Mouse (Mus musculus) frontal cortex, postnatal 25 days (tissue): ENCODE results near the gene Eif4g1.

Experiments used
- DNase-seq, 2 experiments: peaks; one replicate each; pipeline ENCODE4 v3.0.0; 2022; ENCODE audit warnings: low spot score in 2 of 2

Gene Eif4g1

DNA sequence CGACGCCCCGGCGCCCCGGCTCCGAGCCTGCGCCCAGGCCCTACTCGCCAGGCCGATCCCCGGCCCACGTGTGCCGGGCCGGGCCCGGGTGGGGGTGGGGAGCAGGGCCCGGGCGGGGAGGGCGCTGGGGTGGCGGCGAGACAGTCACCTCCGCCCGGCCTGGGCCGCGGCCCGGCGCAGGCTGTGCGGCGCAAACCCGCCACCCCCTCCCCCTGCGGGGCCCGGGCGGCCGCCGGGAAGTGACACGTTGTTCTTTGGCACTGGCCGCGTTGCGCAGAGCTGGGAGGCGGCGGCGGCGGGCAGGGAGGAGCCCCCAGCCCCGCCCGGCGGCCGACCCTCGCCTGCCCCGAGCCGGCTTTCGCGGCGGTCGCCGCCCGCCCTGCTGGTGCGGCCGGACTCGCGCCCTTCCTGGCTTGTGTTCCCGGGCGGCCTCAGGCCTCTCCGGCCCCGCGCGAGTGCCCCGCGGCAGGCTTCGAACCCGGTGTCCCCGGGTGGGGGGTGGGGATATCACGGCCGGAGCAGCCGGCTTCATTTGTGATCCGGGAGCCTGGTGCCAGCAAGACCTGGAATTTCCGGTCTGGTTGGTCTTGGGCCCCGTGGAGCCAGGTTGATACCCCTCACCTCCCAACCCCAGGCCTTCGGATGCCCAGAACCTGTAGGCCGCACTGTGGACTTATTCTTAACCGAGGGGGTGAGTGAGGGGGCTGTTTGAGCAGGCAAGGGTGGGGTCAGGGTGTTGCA is 5.0 kb downstream of the Eif4g1 start:
- peak in 1 of 2 experiments; percentile 32 for DNase-seq

GRCm38 (mm10) chr16:20673706-20674303 is 5.7 kb downstream of the Eif4g1 start:
- no peak for DNase-seq

DNA sequence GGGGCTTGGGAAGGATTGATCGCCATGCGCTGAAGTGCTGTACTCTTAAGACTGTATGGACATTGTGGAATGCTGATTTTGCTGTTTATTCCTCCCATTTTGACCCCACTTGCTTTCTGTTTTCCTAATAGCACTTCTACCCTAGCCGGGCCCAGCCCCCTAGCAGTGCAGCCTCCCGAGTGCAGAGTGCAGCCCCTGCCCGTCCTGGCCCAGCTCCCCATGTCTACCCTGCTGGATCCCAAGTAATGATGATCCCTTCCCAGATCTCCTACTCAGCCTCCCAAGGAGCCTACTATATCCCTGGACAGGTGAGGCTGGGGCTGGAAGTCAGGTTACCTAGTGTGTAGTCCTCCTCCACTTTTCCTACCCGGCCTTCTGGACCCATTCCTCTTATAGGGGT is 7.1 kb downstream of the Eif4g1 start:
- DNase-seq = no peak

GRCm38 (mm10) chr16:20676702-20677101 is 8.6 kb downstream of the Eif4g1 start:
- no peak for DNase-seq

DNA sequence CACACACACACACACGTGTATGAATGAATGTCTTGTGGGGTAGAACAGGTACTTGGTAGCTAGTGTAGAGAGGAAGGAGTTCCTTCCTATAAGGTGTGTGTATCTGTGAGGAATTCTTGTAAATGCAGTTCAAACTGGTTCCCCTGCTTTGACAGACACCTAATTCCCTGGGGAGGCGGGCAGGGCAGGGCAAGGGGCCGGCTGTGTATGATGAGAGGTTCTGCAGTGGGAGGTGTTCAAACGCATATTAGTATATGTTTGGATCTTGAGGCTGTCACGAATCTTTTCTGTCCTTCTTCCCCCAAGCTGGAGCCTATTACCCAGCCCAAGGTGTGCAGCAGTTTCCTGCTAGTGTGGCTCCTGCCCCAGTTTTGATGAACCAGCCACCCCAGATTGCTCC is 9.3 kb downstream of the Eif4g1 start:
- DNase-seq = no peak

DNA sequence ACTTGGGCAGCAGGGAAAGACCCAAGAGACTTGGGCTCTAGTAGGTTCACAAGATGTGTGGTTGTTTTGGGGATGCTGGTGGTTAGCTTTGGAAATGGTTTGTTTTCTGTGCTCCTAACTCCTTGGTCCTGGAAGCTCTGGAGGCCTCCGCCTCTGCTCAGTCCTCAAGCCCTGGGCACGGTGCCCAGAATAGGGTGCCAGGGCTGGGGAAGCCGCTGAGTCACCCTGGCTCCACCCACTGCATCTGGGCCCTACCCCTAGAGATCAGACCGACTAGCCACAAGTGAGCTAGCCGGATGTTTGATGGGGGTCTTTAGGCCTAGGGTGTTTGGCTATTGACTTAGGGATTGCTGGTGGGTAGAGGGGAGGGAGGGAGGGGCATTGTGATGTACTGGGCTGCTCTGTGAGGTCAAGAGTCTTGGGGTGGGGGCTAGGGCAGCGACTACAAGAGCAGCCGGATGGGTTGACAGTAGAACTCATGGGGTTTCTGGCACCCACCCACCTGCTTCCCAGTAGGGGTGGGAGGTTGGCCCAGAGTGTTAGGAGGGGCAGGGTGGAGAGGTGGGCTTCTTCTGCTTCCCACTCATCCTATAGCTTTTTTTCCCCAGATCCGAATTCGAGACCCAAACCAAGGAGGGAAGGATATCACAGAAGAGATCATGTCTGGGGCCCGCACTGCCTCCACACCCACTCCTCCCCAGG is 10.0 kb downstream of the Eif4g1 start:
- DNase-seq = peak in 1 of 2 experiments; percentile 57

- DNase-seq = no peak
Observed at GRCm38 (mm10) chr16:20690774-20691173, 22.7 kb downstream of the Eif4g1 start.

DNA sequence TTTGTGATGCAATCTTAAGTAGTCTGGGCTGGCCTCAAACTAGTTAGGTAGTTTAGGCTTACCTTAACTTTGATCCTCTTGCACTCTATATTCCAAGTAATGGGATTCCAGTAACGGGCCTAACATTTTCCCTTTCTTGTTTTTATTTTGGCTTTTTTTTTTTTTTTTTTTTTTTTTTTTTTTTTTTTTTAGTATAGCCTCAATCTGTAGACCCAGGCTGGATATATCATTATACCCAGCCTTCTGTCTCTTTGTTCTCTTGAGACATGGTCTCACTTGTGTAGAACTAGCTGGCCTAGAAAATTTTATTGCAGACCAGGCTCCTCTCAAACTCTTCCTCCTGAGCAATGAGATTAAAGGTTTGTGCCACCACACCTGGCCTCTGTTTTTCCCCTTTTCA is 23.5 kb downstream of the Eif4g1 start:
- no peak for DNase-seq

- peak in 1 of 2 experiments; percentile 15 for DNase-seq
Observed at GRCm38 (mm10) chr16:20692241-20692965, 24.3 kb downstream of the Eif4g1 start.

- DNase-seq = peak; percentile 83 to 86
Observed at GRCm38 (mm10) chr16:20693111-20693701, 25.1 kb downstream of the Eif4g1 start, which contains the start of gene Fam131a. TSS of gene Fam131a (plus strand) at chr16:20693241.

DNA sequence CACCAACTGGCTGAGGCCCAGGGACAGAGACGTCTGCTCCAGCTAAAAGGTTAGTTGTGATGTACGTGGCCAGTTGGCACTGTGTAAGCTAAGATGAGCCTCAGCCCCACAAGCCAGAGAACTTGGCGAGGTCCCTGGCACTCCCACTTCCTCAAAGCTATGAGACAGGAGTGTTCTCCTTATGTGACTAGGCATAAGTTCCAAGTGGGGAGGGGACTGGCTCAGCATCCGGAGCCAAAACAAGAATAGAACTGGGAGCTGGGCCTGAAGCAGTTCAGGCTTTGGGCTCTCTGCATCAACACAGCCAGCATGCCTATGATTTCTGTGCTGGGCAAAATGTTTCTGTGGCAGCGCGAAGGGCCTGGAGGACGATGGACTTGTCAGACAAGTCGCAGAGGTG is 26.7 kb downstream of the Eif4g1 start:
- DNase-seq = peak in 1 of 2 experiments; percentile 53

DNA sequence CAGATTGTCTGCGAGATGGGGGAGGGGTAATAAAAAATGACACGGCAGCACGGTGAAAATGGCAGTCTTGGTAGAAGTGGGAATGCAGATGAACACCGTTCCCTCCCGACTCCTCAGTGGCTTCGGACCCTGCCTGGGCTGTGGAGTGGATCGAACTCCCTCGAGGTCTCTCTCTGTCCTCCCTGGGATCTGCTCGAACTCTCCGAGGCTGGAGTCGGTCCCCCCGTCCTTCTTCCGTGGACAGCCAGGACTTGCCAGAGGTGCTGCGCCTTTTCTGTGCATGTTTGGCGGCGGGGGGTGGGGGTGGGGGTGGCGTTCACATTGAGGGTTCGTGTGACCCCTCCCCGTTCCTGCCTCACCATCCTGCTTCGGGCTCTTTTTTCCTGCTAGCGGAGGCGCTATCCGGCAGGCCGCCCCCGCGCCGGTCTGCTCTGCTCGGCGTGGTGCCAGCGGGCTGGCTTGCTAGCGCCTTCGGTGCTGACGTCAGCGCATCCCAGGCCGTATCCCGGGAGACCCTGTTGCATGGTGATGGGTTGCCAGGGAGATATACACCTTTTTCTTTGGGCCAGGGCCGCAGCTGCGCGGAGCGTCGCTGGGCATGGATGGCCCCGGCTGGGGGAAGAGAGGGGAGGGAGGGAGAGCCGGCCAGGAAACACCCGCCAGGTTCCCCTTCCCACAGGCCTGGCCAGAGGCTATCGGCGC is 27.7 kb downstream of the Eif4g1 start:
- peak; percentile 94 to 96 for DNase-seq

DNA sequence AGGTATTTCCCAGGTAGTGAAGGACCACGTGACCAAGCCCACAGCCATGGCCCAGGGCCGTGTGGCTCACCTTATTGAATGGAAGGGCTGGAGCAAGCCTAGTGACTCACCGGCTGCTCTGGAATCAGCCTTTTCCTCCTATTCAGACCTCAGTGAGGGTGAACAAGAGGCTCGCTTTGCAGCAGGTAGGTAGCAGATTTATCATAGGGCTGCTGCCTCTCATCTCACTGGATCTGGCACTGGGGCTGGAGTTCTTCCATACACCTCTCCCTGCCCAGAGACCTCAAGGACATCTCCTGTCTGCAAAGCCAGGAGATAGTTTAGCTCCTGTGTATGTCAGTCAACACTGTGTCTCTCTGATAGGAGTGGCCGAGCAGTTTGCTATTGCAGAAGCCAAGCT is 31.2 kb downstream of the Eif4g1 start:
- DNase-seq = no peak

- no peak for DNase-seq
Observed at GRCm38 (mm10) chr16:20700036-20700435, 31.9 kb downstream of the Eif4g1 start.

- DNase-seq = no peak
Observed at GRCm38 (mm10) chr16:20701316-20701715, 33.2 kb downstream of the Eif4g1 start.

DNA sequence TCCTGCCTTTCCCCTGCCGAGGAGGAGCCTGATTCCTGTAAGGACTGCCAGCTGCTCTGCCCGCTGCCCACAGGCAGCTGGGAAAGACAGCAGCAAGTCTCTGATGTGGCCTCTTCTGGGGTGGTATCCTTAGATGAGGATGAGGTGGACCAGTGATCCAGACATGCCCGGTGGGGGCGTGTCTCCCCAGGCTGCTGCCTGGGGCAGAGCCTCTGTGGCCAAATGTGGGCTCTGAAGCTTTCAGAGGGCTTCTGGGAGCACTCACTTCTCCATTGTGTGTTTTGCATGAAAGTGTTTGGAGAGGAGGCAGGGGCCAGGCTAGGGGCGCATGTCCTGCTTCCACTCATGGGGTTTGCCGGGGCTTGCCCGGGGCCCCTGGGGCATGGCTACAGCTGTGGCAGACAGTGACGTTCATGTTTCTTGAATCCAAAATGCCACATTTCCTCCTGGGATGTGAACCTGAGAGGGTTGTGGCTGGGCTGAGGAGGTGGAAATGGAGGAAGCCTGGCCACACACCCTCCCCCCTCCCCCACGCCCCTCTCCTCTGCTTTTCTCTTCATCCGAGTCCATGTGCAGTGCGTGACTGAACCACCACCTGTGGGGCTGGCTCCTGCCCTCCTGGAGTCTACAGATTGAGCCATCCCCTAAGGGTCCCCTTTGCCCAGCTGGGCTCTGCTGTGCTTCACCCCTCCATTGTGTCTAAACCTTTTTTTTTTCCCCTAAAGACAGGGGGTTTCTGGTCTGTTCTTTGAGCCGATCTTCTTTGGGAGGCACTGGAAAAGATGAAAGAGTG is 33.8 kb downstream of the Eif4g1 start:
- no peak for DNase-seq

GRCm38 (mm10) chr16:20702522-20702893 is 34.4 kb downstream of the Eif4g1 start:
- DNase-seq = no peak

GRCm38 (mm10) chr16:20703071-20703470 is 35.0 kb downstream of the Eif4g1 start:
- no peak for DNase-seq

- no peak for DNase-seq
Observed at GRCm38 (mm10) chr16:20703699-20704400, 35.7 kb downstream of the Eif4g1 start.

DNA sequence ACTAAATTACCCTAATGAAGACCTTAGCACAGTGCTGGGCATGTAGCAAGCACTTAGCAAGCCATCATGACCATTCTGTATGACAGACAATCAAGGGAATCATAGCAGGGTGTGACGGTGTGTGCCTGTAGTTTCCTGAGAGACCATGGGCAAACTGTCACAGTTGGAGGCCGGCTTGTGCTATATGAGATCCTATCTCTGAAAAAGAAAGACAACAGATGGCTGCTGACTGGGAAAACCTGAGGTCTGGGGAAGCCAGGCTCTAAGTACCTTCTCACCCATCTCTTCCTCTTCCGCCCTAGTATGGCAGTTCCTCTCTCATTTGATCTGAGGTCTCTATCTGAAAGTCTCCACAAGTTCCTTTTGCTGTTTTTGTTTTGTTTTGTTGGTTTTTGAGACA is 37.7 kb downstream of the Eif4g1 start:
- DNase-seq = no peak
